Mouse (Mus musculus): ENCODE results near the gene Tbc1d8. TPM values are rescaled to one million over a fixed set of nuclear protein-coding genes. Genes with fewer than 3 reads are reported as not detected.
A peak's percentile ranks its signal among the peaks of the same experiment; 100 is the strongest.

The Tbc1d8 gene
- polyA plus RNA-seq, 1 experiment, result not detected

- Histone ChIP-seq H3K27ac (ENCODE audit: insufficient read depth, low read depth, low read length) (no peak overlapping the region), H3K4me1 (ENCODE audit: control insufficient read depth, insufficient read depth, low read length) (no peaks in the 10 kb centered on the region), H3K4me3 (ENCODE audit: insufficient read depth, low read depth, low read length) (no peak overlapping the region)
- WGBS, result 52% methylated on average over 24 of the region's 24 CpGs
- TF ChIP-seq POLR2A (IDR thresholded peaks at IDR 0.05; ENCODE audit: insufficient read depth, low read depth, low read length) (no peak), CTCF (IDR thresholded peaks at IDR 0.05; ENCODE audit: insufficient read depth, low read depth, low read length) (no peak)
Measured at GRCm38 (mm10) chr1:39361754-39362514, 116.6 kb downstream of the Tbc1d8 start.

GRCm38 (mm10) chr1:39349427-39349826 is 129.1 kb downstream of the Tbc1d8 start:
- Histone ChIP-seq H3K4me3 (ENCODE audit: insufficient read depth, low read depth, low read length) (no peak overlapping the region), H3K27ac (ENCODE audit: insufficient read depth, low read depth, low read length) (no peak overlapping the region), H3K4me1 (ENCODE audit: control insufficient read depth, insufficient read depth, low read length) (no peaks in the 10 kb centered on the region)
- 82% methylated on average over 7 of the region's 7 CpGs for WGBS
- TF ChIP-seq CTCF (IDR thresholded peaks at IDR 0.05; ENCODE audit: insufficient read depth, low read depth, low read length), result no peak
- TF ChIP-seq POLR2A (IDR thresholded peaks at IDR 0.05; ENCODE audit: insufficient read depth, low read depth, low read length), result no peak

- 88% methylated on average over 1 of the region's 1 CpGs for WGBS
- Histone ChIP-seq H3K27ac (ENCODE audit: insufficient read depth, low read depth, low read length) (no peak overlapping the region), H3K4me1 (ENCODE audit: control insufficient read depth, insufficient read depth, low read length) (no peaks in the 10 kb centered on the region), H3K4me3 (ENCODE audit: insufficient read depth, low read depth, low read length) (no peak overlapping the region)
- no peak for TF ChIP-seq CTCF (IDR thresholded peaks at IDR 0.05; ENCODE audit: insufficient read depth, low read depth, low read length)
- TF ChIP-seq POLR2A (IDR thresholded peaks at IDR 0.05; ENCODE audit: insufficient read depth, low read depth, low read length), result no peak
Measured at GRCm38 (mm10) chr1:39349001-39349400, 129.6 kb downstream of the Tbc1d8 start.

GRCm38 (mm10) chr1:39344981-39345600 is 133.5 kb downstream of the Tbc1d8 start:
- Histone ChIP-seq H3K4me3 (ENCODE audit: insufficient read depth, low read depth, low read length) (no peak overlapping the region), H3K4me1 (ENCODE audit: control insufficient read depth, insufficient read depth, low read length) (no peaks in the 10 kb centered on the region), H3K27ac (ENCODE audit: insufficient read depth, low read depth, low read length) (no peak overlapping the region)
- TF ChIP-seq POLR2A (IDR thresholded peaks at IDR 0.05; ENCODE audit: insufficient read depth, low read depth, low read length) (no peak), CTCF (IDR thresholded peaks at IDR 0.05; ENCODE audit: insufficient read depth, low read depth, low read length) (no peak)
- WGBS, result 66% methylated on average over 21 of the region's 21 CpGs

- H3K27ac ChIP-seq (ENCODE audit: insufficient read depth, low read depth, low read length), result no peak overlapping the region
- TF ChIP-seq CTCF (IDR thresholded peaks at IDR 0.05; ENCODE audit: insufficient read depth, low read depth, low read length), result no peak
- TF ChIP-seq POLR2A (IDR thresholded peaks at IDR 0.05; ENCODE audit: insufficient read depth, low read depth, low read length), result no peak
- no peaks in the 10 kb centered on the region; the same call in 1 of the 2 replicates for H3K4me1 ChIP-seq (ENCODE audit: control insufficient read depth, insufficient read depth, low read length)
- no peak overlapping the region for H3K4me3 ChIP-seq (ENCODE audit: insufficient read depth, low read depth, low read length)
- WGBS, result 75% methylated on average over 5 of the region's 5 CpGs
Measured at GRCm38 (mm10) chr1:39343242-39343641, 135.3 kb downstream of the Tbc1d8 start.

- Histone ChIP-seq H3K4me1 (ENCODE audit: control insufficient read depth, insufficient read depth, low read length) (no peaks in the 10 kb centered on the region; the same call in 1 of the 2 replicates), H3K27ac (ENCODE audit: insufficient read depth, low read depth, low read length) (no peak overlapping the region), H3K4me3 (ENCODE audit: insufficient read depth, low read depth, low read length) (no peak overlapping the region)
- WGBS, result 73% methylated on average over 4 of the region's 4 CpGs
- TF ChIP-seq CTCF (IDR thresholded peaks at IDR 0.05; ENCODE audit: insufficient read depth, low read depth, low read length), result no peak
- no peak for TF ChIP-seq POLR2A (IDR thresholded peaks at IDR 0.05; ENCODE audit: insufficient read depth, low read depth, low read length)
Measured at GRCm38 (mm10) chr1:39341807-39342206, 136.7 kb downstream of the Tbc1d8 start.

GRCm38 (mm10) chr1:39340647-39341046 is 137.9 kb downstream of the Tbc1d8 start:
- H3K4me3 ChIP-seq (ENCODE audit: insufficient read depth, low read depth, low read length), result no peak overlapping the region
- H3K27ac ChIP-seq (ENCODE audit: insufficient read depth, low read depth, low read length), result no peak overlapping the region
- TF ChIP-seq CTCF (IDR thresholded peaks at IDR 0.05; ENCODE audit: insufficient read depth, low read depth, low read length) (peak; percentile 78), POLR2A (IDR thresholded peaks at IDR 0.05; ENCODE audit: insufficient read depth, low read depth, low read length) (no peak)
- 19% methylated on average over 8 of the region's 8 CpGs for WGBS
- H3K4me1 ChIP-seq (ENCODE audit: control insufficient read depth, insufficient read depth, low read length), result peaks cover 2% of the 10 kb centered on the region; the same call in 1 of the 2 replicates

- H3K4me1 ChIP-seq (ENCODE audit: control insufficient read depth, insufficient read depth, low read length), result peaks cover 4% of the 10 kb centered on the region; the same call in 1 of the 2 replicates
Measured at GRCm38 (mm10) chr1:39340156-39340555, 138.4 kb downstream of the Tbc1d8 start.

GRCm38 (mm10) chr1:39339455-39339854 is 139.1 kb downstream of the Tbc1d8 start:
- Histone ChIP-seq H3K27ac (ENCODE audit: insufficient read depth, low read depth, low read length) (no peak overlapping the region), H3K4me3 (ENCODE audit: insufficient read depth, low read depth, low read length) (no peak overlapping the region), H3K4me1 (ENCODE audit: control insufficient read depth, insufficient read depth, low read length) (peaks cover 4% of the 10 kb centered on the region; the same call in 1 of the 2 replicates)
- TF ChIP-seq CTCF (IDR thresholded peaks at IDR 0.05; ENCODE audit: insufficient read depth, low read depth, low read length) (no peak), POLR2A (IDR thresholded peaks at IDR 0.05; ENCODE audit: insufficient read depth, low read depth, low read length) (no peak)
- WGBS, result 65% methylated on average over 5 of the region's 5 CpGs

More at GRCm38 (mm10) chr1:39340156-39340555, 138.4 kb downstream of the Tbc1d8 start:
- 85% methylated on average over 6 of the region's 6 CpGs for WGBS
- H3K27ac ChIP-seq (ENCODE audit: insufficient read depth, low read depth, low read length), result no peak overlapping the region
- no peak for TF ChIP-seq POLR2A (IDR thresholded peaks at IDR 0.05; ENCODE audit: insufficient read depth, low read depth, low read length)
- TF ChIP-seq CTCF (IDR thresholded peaks at IDR 0.05; ENCODE audit: insufficient read depth, low read depth, low read length), result no peak
- H3K4me3 ChIP-seq (ENCODE audit: insufficient read depth, low read depth, low read length), result no peak overlapping the region
